Mouse (Mus musculus): ENCODE results near the gene Prss30.

DNA sequence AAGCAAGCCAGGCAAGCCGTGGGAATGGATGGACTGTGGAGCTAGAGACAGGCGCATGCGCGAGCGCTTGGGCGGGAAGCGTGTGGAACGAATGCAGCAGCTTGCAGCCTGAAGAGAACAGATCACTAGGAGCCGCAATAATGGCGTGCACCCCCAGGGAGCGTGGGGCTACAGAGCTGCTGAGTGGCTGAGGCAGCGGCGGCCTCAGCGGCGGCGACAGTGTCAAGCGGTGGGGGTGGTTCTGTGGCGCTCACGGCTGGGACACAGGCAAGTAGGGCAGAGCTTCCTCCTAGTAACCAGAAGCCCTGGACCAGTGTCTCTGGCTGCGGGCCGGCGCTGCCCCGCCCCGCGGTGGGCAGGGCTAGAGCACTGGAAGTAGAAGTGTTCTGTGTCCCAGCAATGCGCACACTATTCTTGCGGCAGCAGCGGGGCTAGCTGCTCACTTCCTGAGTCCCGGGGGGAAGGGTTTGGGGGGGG lies 55.8 kb downstream of the Prss30 start:
- TF ChIP-seq POLR2A (IDR thresholded peaks at IDR 0.05; ENCODE audit: borderline replicate concordance, low read depth, low read length), result no peak
- no peak for TF ChIP-seq CTCF (IDR thresholded peaks at IDR 0.05; ENCODE audit: low read depth, low read length)

All from bone marrow macrophage, adult 2 months (primary cell).